Mouse (Mus musculus) embryonic fibroblast, embryonic 13.5 days (primary cell): ENCODE measurements around the gene Idnk. TPM values are rescaled to one million over a fixed set of nuclear protein-coding genes. Genes with fewer than 3 reads are reported as not detected.

Experiments
- H3K27ac ChIP-seq: 2 replicates; pipeline ENCODE4 v1.5.1; 2012; ENCODE audit warnings: low read length, control low read depth, inconsistent platforms; ENCODE audit not compliant: insufficient read depth
- H3K4me1 ChIP-seq: 2 replicates; pipeline ENCODE4 v1.6.1; 2011; ENCODE audit warnings: low read length; ENCODE audit not compliant: control insufficient read depth, insufficient read depth
- H3K4me3 ChIP-seq: 2 replicates; pipeline ENCODE4 v1.5.1; 2011; ENCODE audit warnings: mild to moderate bottlenecking, control low read depth, low read length; ENCODE audit not compliant: insufficient read depth
- CTCF ChIP-seq: IDR thresholded peaks from 2 replicates; pipeline ENCODE4 v1.5.1; 2011; ENCODE audit warnings: mild to moderate bottlenecking, control low read depth, low read length, moderate library complexity, borderline replicate concordance; ENCODE audit not compliant: insufficient read depth
- POLR2A ChIP-seq: IDR thresholded peaks from 2 replicates; pipeline ENCODE4 v1.6.1; 2011; ENCODE audit warnings: low read depth, mild to moderate bottlenecking, control low read depth, low read length, moderate library complexity
- polyA plus RNA-seq: library from polyadenylated mRNA; stranded (reverse); fragments of >200 nt; gene quantifications from 2 replicates; pipeline ENCODE4 v1.2.4, GENCODE M21; 2011; ENCODE audit warnings: low read depth; ENCODE audit not compliant: missing spikeins, insufficient read length

Idnk gene
- polyA plus RNA-seq, 1 experiment: 20.0 TPM

- Histone ChIP-seq H3K27ac (no peak overlapping the region), H3K4me3 (no peak overlapping the region), H3K4me1 (peaks cover 10% of the 10 kb centered on the region)
- TF ChIP-seq POLR2A (no peak), CTCF (no peak)
Observed at GRCm38 (mm10) chr13:58210441-58210840, 53.0 kb downstream of the Idnk start.

DNA sequence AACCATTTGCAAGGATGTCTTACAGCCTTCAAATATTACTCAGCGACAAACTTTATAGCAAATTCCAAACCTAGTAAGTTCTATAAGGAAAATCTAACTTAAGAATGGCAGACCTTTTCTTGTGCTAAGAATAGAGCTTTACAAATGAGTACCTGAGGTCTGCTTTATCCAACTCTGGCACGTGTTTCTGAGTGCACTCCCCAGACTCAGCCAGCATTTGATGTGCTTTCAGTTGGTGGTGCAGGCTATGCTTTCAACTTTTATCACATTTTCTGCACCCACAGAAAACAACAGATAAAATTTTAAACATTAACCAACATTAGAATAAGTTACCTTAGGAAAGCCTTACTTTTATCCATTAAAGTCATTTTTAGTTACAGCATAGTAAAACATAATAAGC is 55.1 kb downstream of the Idnk start:
- H3K27ac ChIP-seq: no peak overlapping the region
- no peak overlapping the region for H3K4me3 ChIP-seq
- H3K4me1 ChIP-seq: peaks cover 11% of the 10 kb centered on the region
- no peak for TF ChIP-seq POLR2A
- TF ChIP-seq CTCF: no peak

DNA sequence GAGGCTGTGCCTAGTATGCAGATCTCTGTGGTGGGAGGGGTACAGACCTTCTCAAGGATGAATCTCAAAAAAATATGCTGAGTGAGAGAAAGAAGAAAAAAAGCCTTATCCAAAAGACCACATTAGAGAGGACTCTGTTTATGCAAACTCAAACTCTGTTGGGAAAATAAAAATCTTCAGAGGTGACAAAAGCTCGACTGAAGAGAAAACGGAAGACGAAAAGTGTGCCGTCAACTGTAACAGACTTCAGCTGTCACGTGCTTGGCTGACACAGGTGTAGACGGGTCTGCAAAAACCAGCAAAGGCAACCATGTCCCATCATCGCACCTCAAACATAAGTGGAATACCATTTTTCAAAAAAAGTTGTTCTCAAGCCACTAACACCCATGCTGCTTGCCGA is 56.4 kb downstream of the Idnk start:
- Histone ChIP-seq H3K4me3 (peak overlapping the region; percentile 99), H3K4me1 (peaks cover 11% of the 10 kb centered on the region), H3K27ac (no peak overlapping the region)
- no peak for TF ChIP-seq CTCF

Other genes with a start within 250 kb of the Idnk start
- 0.23 TPM in 1 of 2 replicates, not detected in the other for gene Spock1, start 249.3 kb upstream of the Idnk start, polyA plus RNA-seq
- 0.43 and 0.53 TPM in 2 replicates for gene Klhl3, start 44.1 kb upstream of the Idnk start, polyA plus RNA-seq
- 188 and 202 TPM in 2 replicates for gene Hnrnpa0, start 29.1 kb upstream of the Idnk start, polyA plus RNA-seq
- gene Ubqln1, start 58.0 kb downstream of the Idnk start, polyA plus RNA-seq: 102 and 103 TPM in 2 replicates
- gene Gkap1, start 118.0 kb downstream of the Idnk start, polyA plus RNA-seq: 23.8 and 33.9 TPM in 2 replicates
- gene Kif27, start 201.5 kb downstream of the Idnk start, polyA plus RNA-seq: 0.15 and 0.44 TPM in 2 replicates
- 17.3 and 19.6 TPM in 2 replicates for gene 2210016F16Rik, start 227.6 kb downstream of the Idnk start, polyA plus RNA-seq
- gene Rmi1, start 244.6 kb downstream of the Idnk start, polyA plus RNA-seq: 21.2 and 24.5 TPM in 2 replicates
- 1,418 and 1,755 TPM in 2 replicates for gene Hnrnpk, start 245.7 kb downstream of the Idnk start, polyA plus RNA-seq